Mouse (Mus musculus) bone marrow macrophage, adult 2 months (primary cell): ENCODE data around the gene Padi2. TPM values are rescaled to one million over a fixed set of nuclear protein-coding genes. Genes with fewer than 3 reads are reported as not detected.

Experiments used
- H3K27ac ChIP-seq: 2 replicates; pipeline ENCODE4 v1.5.1; 2012; ENCODE audit warnings: low read depth, low read length; ENCODE audit not compliant: insufficient read depth
- H3K4me1 ChIP-seq: 2 replicates; pipeline ENCODE4 v1.6.1; 2012; ENCODE audit warnings: low read length; ENCODE audit not compliant: control insufficient read depth, insufficient read depth
- H3K4me3 ChIP-seq: 2 replicates; pipeline ENCODE4 v1.5.1; 2012; ENCODE audit warnings: mild to moderate bottlenecking, low read length, moderate library complexity; ENCODE audit not compliant: insufficient read depth
- CTCF ChIP-seq: IDR thresholded peaks from 2 replicates; pipeline ENCODE4 v1.5.1; 2012; ENCODE audit warnings: low read depth, mild to moderate bottlenecking, low read length, moderate library complexity
- POLR2A ChIP-seq: IDR thresholded peaks from 2 replicates; pipeline ENCODE4 v1.6.1; 2012; ENCODE audit warnings: mild to moderate bottlenecking, low read depth, low read length, borderline replicate concordance
- polyA plus RNA-seq: library from polyadenylated mRNA; stranded (reverse); fragments of >200 nt; gene quantifications from 2 replicates; pipeline ENCODE4 v1.2.4, GENCODE M21; 2012; ENCODE audit not compliant: missing spikeins, insufficient read depth, insufficient read length

The Padi2 gene
- polyA plus RNA-seq, 1 experiment, result 12.2 TPM

- H3K4me3 ChIP-seq, result no peak overlapping the region
- H3K27ac ChIP-seq, result peak overlapping the region; percentile 98
- TF ChIP-seq POLR2A (no peak), CTCF (no peak)
- H3K4me1 ChIP-seq, result peaks cover 27% of the 10 kb centered on the region
Measured at GRCm38 (mm10) chr4:140982808-140983207, 76.7 kb downstream of the Padi2 start.

- Histone ChIP-seq H3K27ac (peak overlapping the region; percentile 98), H3K4me3 (no peak overlapping the region), H3K4me1 (peaks cover 27% of the 10 kb centered on the region)
- TF ChIP-seq POLR2A, result no peak
- no peak for TF ChIP-seq CTCF
Measured at GRCm38 (mm10) chr4:140983442-140983841, 77.3 kb downstream of the Padi2 start.

- TF ChIP-seq POLR2A (no peak), CTCF (no peak)
- Histone ChIP-seq H3K4me1 (peaks cover 34% of the 10 kb centered on the region), H3K4me3 (no peak overlapping the region), H3K27ac (peak overlapping the region; percentile 90; the same call in 1 of the 2 replicates)
Measured at GRCm38 (mm10) chr4:140984544-140984943, 78.4 kb downstream of the Padi2 start.

- H3K27ac ChIP-seq, result no peak overlapping the region
- peak overlapping the region; percentile 97 for H3K4me3 ChIP-seq
- TF ChIP-seq CTCF (no peak), POLR2A (no peak)
- peaks cover 43% of the 10 kb centered on the region for H3K4me1 ChIP-seq
Measured at GRCm38 (mm10) chr4:140986024-140986710, 80.0 kb downstream of the Padi2 start.

GRCm38 (mm10) chr4:140986711-140987395 is 80.7 kb downstream of the Padi2 start, which contains the start of gene Atp13a2:
Atp13a2 (plus strand) TSS chr4:140986873.
- Histone ChIP-seq H3K4me1 (peaks cover 43% of the 10 kb centered on the region), H3K27ac (peak within 1 kb of the TSS; percentile 99), H3K4me3 (peak within 1 kb of the TSS; percentile 97)
- TF ChIP-seq CTCF (no peak), POLR2A (no peak)

- H3K27ac ChIP-seq, result peak overlapping the region; percentile 99
- H3K4me1 ChIP-seq, result peaks cover 37% of the 10 kb centered on the region
- TF ChIP-seq POLR2A, result no peak
- TF ChIP-seq CTCF, result no peak
- peak overlapping the region; percentile 97 for H3K4me3 ChIP-seq
Measured at GRCm38 (mm10) chr4:140987476-140987875, 81.3 kb downstream of the Padi2 start.

- no peak for TF ChIP-seq POLR2A
- TF ChIP-seq CTCF, result no peak
- peak overlapping the region; percentile 99 for H3K27ac ChIP-seq
- H3K4me1 ChIP-seq, result peaks cover 29% of the 10 kb centered on the region
- H3K4me3 ChIP-seq, result peak overlapping the region; percentile 97
Measured at GRCm38 (mm10) chr4:140988706-140989290, 82.7 kb downstream of the Padi2 start.

- TF ChIP-seq CTCF, result no peak
- TF ChIP-seq POLR2A, result no peak
- H3K4me1 ChIP-seq, result peaks cover 22% of the 10 kb centered on the region
- peak overlapping the region; percentile 57 for H3K4me3 ChIP-seq
- peak overlapping the region; percentile 99 for H3K27ac ChIP-seq
Measured at GRCm38 (mm10) chr4:140989447-140989846, 83.3 kb downstream of the Padi2 start.

- peaks cover 16% of the 10 kb centered on the region for H3K4me1 ChIP-seq
- no peak overlapping the region for H3K27ac ChIP-seq
- no peak overlapping the region for H3K4me3 ChIP-seq
- TF ChIP-seq CTCF, result no peak
- TF ChIP-seq POLR2A, result no peak
Measured at GRCm38 (mm10) chr4:140992215-140992614, 86.1 kb downstream of the Padi2 start.

- Histone ChIP-seq H3K4me3 (no peak overlapping the region), H3K27ac (no peak overlapping the region), H3K4me1 (peaks cover 15% of the 10 kb centered on the region)
- TF ChIP-seq CTCF, result no peak
- no peak for TF ChIP-seq POLR2A
Measured at GRCm38 (mm10) chr4:140993846-140994245, 87.7 kb downstream of the Padi2 start.
